Mouse (Mus musculus): ENCODE data around the gene Bbc3.
"Not testable (repeated sequence)": the region's sequence is repeated elsewhere in the genome, so short reads cannot be mapped to it uniquely, and the experiment has no call there.

The Bbc3 gene

GRCm38 (mm10) chr7:16308093-16308492 lies at the start of gene Bbc3:
Gene Bbc3 (plus strand): TSS chr7:16308393.
- not testable (repeated sequence) for DNase-seq (ENCODE audit: low spot score in 2 of 2)

GRCm38 (mm10) chr7:16259110-16259590 lies 49.0 kb upstream of the Bbc3 start, which contains the start of gene C5ar1:
Gene C5ar1 (minus strand): TSS chr7:16259540.
- no peak for DNase-seq (ENCODE audit: low spot score in 2 of 2)

GRCm38 (mm10) chr7:16261097-16261496 lies 47.1 kb upstream of the Bbc3 start:
- peak; percentile 46 to 50 for DNase-seq (ENCODE audit: low spot score in 2 of 2)

GRCm38 (mm10) chr7:16263015-16263787 lies 45.0 kb upstream of the Bbc3 start:
- peak; percentile 72 to 84 for DNase-seq (ENCODE audit: low spot score in 2 of 2)

GRCm38 (mm10) chr7:16263843-16264242 lies 44.4 kb upstream of the Bbc3 start:
- no peak for DNase-seq (ENCODE audit: low spot score in 2 of 2)

- DNase-seq (ENCODE audit: low spot score in 2 of 2) = no peak
Observed at GRCm38 (mm10) chr7:16265856-16266255, 42.3 kb upstream of the Bbc3 start.

GRCm38 (mm10) chr7:16266593-16266992 lies 41.6 kb upstream of the Bbc3 start:
- not testable (repeated sequence) for DNase-seq (ENCODE audit: low spot score in 2 of 2)

- no peak for DNase-seq (ENCODE audit: low spot score in 2 of 2)
Observed at GRCm38 (mm10) chr7:16271139-16271538, 37.1 kb upstream of the Bbc3 start.

GRCm38 (mm10) chr7:16272681-16273080 lies 35.5 kb upstream of the Bbc3 start:
- peak in 1 of 2 experiments; percentile 53 for DNase-seq (ENCODE audit: low spot score in 2 of 2)

GRCm38 (mm10) chr7:16273081-16273765 lies 35.0 kb upstream of the Bbc3 start, which contains the start of gene Inafm1:
Gene Inafm1 (minus strand): TSS chr7:16273617.
- peak; percentile 76 to 85 for DNase-seq (ENCODE audit: low spot score in 2 of 2)

GRCm38 (mm10) chr7:16273766-16274140 lies 34.4 kb upstream of the Bbc3 start:
- peak; percentile 81 to 83 for DNase-seq (ENCODE audit: low spot score in 2 of 2)

- no peak for DNase-seq (ENCODE audit: low spot score in 2 of 2)
Observed at GRCm38 (mm10) chr7:16274922-16275890, 33.0 kb upstream of the Bbc3 start.

- DNase-seq (ENCODE audit: low spot score in 2 of 2) = no peak
Observed at GRCm38 (mm10) chr7:16280721-16281120, 27.5 kb upstream of the Bbc3 start.

GRCm38 (mm10) chr7:16282334-16282733 lies 25.9 kb upstream of the Bbc3 start:
- no peak for DNase-seq (ENCODE audit: low spot score in 2 of 2)

- no peak for DNase-seq (ENCODE audit: low spot score in 2 of 2)
Observed at GRCm38 (mm10) chr7:16284001-16284400, 24.2 kb upstream of the Bbc3 start.

- no peak for DNase-seq (ENCODE audit: low spot score in 2 of 2)
Observed at GRCm38 (mm10) chr7:16284904-16285303, 23.3 kb upstream of the Bbc3 start.

GRCm38 (mm10) chr7:16285450-16286025 lies 22.7 kb upstream of the Bbc3 start:
- DNase-seq (ENCODE audit: low spot score in 2 of 2) = peak; percentile 59 to 60

GRCm38 (mm10) chr7:16286026-16286961 lies 21.9 kb upstream of the Bbc3 start, which contains the start of gene Ccdc9:
Gene Ccdc9 (minus strand): TSS chr7:16286795.
- peak; percentile 100 for DNase-seq (ENCODE audit: low spot score in 2 of 2)

- no peak for DNase-seq (ENCODE audit: low spot score in 2 of 2)
Observed at GRCm38 (mm10) chr7:16287016-16287415, 21.2 kb upstream of the Bbc3 start.

GRCm38 (mm10) chr7:16287791-16288190 lies 20.4 kb upstream of the Bbc3 start:
- no peak for DNase-seq (ENCODE audit: low spot score in 2 of 2)
